Mouse (Mus musculus) spleen, adult 2 months (tissue): ENCODE measurements around the gene Kmt5b.

Source experiments
- CTCF ChIP-seq: fragments of 200-500 bp; IDR thresholded peaks from 2 replicates; pipeline ENCODE4 v1.5.1; 2011; ENCODE audit warnings: mild to moderate bottlenecking, inconsistent platforms; ENCODE audit not compliant: insufficient read depth, insufficient read length, insufficient replicate concordance; ENCODE audit errors: extremely low read depth
- POLR2A ChIP-seq: fragments of 200-500 bp; IDR thresholded peaks from 2 replicates; pipeline ENCODE4 v1.6.1; 2011; ENCODE audit warnings: low read depth, low read length, inconsistent platforms

GRCm38 (mm10) chr19:3825044-3825443 lies 57.8 kb downstream of the Kmt5b start:
- TF ChIP-seq CTCF: no peak
- no peak for TF ChIP-seq POLR2A
